Mouse (Mus musculus) kidney, postnatal 10 days (tissue): ENCODE data around the gene 9130213A22Rik.

Experiments
- DNase-seq: peaks from one replicate; pipeline ENCODE4 v3.0.0; 2021; ENCODE audit warnings: mixed read lengths

9130213A22Rik gene

DNA sequence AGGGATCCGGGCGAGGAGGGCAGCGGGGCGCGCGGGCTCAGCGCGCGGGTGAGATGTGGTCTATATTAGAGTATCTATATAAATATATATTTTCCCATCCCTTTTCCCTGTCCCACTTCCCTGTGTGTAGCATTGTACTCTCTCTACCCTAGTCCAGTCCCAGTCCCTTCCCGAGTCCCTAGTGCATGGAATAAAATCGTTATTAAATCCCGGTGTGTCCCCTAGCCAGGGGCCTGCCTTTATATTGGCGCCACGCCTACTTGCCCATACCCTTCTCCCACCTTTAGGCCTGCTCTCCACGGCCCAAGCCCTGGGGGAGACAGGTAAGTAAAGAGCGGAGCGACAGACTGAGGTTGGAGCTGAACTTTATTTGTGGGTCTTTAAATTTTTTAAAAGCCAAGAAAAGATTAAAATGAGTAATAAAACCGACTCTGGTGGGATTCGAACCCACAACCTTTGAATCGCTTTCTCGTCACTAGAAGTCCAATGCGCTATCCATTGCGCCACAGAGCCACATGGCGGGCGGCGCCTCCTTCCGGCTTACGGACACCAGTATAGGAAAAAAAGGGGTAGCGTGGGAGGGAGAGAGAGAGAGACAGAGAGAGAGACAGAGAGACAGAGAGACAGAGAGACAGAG is 785 bp upstream of the 9130213A22Rik start:
- DNase-seq, result peak; percentile 92

DNA sequence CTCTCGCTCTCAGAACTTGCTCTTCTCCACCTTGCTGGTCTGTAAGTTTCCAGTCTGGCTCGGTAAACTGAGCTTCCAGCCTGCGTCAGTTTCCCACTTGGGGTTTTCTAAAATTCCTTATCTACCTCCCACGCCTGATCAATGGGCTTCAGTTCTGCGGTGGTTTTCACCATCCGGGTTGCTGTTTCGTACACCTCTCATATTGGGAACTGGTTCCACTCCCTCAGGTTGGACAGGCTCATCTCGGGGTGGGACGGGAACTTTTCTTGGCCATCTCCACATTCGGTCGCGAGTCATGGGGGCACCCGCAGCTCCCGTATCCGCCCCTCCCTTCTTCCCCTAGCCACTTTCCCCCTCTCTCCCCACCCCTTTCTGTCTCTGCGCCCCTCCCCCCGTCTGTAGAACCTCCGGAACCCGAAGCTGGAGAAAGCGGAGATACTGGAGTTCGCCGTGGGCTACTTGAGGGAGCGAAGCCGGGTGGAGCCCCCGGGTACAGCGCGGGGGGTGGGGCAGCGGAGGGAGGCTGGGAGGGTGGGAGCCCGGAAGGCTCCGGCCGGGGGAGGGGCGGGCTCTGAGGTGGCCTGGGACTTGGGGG is 551 bp downstream of the 9130213A22Rik start:
- no peak for DNase-seq

DNA sequence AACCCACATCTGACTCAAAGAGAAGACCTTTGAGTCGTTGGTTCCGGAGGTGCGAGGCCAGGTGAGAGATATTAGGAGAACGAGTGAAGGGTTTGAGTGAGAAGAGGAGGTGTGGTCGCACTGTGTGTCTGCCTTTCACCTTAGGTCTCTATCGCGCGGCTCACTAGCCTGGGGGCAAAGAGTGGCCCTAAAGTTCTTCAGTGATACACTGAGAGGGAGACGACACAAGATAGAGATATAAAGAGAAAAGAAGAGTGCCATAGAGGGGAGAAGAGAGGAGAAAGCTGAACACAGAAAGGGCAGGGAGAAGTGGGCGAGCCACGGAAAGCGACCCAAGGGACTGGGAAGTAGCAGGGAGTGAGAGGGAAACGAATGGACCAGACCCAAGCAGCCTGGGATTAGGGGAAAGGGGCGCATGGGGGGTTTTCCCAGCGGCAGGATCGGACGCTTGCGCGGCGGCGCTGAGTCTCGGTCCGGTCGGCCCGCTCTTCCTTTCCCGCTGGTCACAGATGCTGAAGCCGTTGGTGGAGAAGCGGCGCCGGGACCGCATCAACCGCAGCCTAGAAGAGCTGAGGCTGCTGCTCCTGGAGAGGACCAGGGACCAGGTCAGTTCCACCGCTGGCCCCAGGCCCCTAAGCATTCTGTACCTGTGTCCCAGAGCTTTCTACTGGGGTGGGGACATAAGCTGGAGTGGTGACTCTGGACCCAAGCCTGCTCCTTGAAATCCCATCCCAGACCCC is 1.2 kb downstream of the 9130213A22Rik start:
- peak; percentile 62 for DNase-seq

DNA sequence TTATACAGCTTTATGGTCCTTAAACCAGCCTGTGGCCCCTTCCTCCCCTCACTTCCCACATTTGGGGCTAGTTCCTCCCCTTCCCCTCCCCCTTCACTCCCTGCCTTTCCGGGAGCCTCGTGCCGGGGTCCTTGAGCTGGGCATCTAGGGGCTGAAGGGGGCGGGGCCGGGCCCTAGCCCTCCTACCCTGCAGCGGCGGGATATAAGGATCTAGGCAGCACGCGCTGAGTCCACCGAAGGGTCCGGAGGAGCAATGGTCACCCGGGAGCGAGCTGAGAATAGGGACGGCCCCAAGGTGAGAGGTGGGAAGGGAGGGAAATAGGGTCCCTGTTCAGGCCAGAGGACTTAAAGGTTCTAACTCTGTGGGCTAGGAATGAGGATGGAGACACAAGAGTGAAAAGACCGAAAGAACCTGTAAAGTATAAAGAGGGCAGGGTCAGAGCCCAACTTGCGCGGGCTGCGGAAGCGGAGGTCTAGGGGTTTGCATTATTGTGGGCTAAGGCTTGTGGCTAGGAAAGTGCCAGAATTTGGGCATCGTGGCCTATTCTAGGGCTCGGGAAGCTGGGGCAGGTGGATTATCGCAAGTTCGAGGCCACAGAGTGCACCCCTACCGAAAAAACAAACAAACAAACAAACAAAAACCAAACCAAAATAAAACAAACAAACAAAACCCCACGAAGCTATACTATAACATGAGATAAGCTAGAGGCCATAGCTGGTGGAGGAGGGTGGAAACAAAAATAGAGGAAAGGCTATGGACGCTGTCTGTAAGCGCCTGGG is 2.0 kb downstream of the 9130213A22Rik start, which contains the start of gene Hes7:
Hes7 (plus strand) TSS at position 184 of the 780 bp plus-strand sequence.
- DNase-seq, result no peak

DNA sequence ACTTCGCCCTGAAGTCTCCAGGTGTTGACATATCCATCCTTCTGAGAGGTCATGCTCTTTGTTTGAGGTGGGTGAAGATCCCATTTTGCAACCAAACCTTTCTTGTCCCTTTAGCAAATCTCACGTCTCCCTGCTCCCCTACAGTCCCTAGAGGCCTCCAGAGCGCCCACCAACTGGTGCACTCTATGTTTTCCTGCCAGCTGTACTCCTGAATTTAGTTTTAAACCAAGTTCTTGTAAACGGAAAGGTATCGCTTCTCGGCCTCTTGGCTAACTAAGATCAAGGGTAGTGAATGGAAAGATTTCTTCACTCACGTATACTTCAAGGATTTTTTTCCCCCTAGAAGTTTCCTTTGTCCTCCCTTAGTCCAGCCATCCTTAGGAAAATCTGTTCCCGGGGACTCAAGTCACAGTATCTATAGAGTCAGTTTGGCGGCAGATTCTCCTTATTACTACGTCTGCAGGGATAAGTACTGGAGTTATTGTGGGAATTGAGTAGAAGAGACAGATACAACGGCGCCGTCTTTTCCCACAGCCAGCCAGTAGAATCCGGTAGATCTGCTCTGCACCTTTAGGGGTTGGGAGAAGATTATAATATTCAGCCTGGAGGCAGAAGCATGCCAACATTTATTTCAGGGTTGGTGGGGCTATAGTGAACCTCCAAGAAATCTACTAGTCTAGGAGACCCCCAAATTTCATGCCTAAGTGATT is 2.8 kb downstream of the 9130213A22Rik start:
- no peak for DNase-seq

DNA sequence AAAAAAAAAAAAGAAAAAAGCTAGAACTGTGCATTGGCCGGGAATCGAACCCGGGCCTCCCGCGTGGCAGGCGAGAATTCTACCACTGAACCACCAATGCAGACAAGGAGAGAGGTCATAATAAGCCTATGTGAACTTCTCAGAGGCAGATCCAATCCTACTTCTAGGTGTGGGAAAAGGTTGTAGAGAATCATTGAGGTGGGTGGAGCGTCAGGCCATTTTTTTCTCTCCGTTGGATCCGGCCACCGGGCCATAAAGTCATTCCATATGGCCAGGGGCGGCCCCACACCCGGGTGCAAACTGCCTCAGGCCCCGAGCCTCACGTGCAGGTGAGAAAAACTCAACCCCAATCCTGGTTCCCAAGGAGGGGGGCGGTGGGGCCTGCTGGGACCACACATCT is 3.6 kb downstream of the 9130213A22Rik start:
- peak; percentile 90 for DNase-seq

DNA sequence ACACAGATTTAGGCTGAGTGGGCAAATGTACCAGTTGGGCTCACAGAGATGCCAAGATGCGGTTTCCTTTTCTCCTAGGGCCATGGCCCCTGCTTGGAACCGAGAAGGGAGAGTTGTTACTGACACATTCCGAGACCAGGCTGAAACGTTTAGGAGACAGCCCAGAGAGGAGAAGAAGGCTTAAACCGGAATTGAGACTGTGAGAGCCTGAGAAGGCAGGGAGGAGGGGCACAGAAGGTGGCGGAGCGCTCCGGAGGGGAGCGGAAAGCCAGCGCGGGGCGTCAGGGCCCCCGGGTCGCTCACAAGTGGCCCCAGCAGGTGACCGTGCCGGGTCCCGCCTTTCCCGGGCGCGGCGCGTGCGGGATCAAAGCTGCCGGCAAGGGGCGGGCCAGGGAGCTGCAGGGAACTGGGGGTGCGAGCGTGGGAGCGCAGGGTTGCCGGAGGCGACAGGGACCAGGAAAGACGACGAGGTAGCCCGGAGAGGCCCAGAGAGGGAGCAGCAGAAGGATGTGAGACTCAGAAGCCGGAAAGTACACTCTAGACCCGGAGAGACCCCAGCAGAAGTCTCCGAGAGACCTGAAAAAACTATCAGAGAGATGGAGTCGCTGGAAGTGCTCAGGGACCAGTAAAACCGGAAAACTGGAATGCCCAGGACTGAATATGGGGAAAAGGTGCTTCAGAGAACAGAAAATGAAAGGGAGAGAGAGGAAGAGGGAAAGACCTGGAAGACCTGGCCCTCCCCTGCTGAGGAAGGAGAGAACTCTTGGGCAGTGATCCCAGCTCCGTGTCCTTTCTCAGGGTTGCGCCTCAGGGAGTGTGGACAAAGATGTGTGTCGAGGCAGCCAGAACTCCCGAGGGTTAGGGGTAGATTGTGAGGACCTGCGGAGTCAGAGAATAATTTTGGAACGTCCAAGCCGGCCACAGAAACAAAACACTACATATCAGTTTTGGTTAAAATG is 4.4 kb downstream of the 9130213A22Rik start:
- DNase-seq, result peak; percentile 74

DNA sequence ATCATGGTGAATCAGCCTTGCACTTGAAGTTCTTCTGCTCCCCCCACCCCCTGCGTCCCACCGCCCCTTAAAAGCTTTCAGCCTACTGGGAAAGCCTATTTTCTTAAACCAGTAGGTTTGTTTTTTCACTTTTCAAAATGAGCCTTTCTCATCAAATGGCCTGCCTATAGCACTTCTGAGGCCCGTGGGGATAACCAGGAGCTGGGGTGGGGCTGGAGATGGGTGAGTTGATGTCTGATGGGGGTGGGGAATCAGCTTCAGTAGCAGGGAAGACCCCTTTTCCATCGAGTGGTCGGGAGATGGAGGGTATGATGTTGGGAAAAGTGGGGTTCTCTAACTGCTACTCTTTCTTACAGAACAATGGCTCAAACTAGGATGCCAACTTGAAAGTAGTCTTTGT is 5.5 kb downstream of the 9130213A22Rik start:
- DNase-seq, result no peak

DNA sequence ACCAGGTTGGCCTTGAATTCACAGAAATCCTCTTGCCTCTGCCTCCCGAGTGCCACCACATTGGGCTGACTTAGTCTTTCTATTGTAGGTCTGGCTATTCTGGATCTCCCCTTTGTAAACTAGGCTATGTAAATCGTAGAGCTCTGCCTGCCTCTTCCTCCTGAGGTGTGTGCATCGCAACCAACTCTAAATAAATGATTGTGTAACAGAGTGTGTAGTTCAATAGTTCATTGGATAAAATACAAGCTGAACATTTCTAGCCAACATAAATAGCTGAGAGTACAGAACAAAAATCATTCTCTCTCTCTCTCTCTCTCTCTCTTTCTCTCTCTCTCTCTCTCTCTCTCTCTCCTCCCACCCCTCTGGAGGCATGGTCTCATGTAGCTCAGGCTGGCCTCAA is 7.8 kb downstream of the 9130213A22Rik start:
- no peak for DNase-seq

DNA sequence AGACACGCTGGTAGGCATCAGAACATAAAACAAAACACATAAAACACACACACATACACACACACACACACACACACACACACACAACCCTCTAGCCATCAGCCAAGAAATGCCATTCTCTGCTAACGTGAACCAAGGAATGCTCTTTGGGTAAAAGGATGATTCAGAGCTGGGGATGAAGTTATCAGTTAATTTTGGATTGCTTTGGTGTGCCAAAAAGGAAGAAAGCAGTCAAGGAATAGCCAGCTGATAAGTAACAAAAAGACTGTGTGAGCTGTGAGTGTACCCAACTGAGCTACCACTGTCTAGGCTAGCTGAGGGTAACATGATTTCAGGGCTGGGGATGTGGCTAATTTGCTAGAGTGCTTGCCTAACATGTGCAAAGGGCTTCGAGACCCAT is 8.4 kb downstream of the 9130213A22Rik start:
- DNase-seq, result no peak

DNA sequence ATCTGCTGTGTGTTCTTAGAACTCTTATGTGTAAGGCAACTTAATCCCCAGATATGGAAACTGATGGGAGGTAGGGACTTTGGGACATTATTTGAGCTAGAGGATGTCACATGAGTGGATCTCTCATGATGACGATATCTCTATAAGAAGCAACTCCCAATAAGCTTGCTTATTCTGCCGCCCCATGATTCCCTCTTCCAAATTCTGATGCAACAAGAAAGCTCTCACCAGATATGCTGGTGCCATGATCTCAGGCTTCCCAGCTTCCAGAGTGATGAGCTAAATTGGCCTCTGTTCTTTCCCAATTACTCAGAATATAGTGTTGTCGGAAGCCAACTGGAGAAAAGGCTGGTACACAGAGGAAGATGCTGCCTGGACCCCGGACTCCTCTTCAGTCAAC is 10.5 kb downstream of the 9130213A22Rik start:
- DNase-seq, result no peak

DNA sequence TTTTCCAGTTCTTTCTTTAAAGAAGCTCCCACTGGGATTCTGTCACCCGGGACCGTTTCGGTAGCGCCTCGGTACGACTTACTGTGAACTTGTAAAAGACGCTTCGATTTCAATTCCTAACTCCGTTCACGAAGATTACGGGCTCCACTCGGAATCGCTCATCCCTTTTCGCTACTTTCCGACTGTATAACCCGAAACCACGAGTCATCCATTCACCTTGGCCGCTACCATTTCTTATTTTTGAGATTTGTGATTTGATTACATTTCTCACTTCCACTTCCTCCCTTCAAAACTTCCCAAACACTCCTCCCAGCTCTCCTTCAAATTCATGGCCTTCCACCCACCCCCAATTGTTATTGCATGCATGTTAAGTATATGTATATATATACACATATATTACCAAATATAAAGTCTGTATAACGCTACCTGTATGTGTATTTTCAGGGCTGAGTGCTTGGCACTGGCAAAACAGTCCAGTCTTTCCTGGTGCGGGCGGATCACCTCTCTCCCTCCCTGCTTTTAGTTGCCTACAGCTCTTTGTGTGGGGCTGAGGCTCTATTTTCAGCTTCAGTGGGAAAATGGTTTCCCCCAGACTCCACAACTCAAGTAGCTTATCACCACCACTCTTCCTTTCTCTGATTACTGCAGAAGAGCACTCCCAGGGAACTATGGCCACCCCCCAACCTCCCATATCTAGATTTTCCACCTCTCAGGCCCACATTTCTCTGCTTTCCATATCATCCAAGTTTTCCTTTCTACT is 11.2 kb downstream of the 9130213A22Rik start:
- no peak for DNase-seq

DNA sequence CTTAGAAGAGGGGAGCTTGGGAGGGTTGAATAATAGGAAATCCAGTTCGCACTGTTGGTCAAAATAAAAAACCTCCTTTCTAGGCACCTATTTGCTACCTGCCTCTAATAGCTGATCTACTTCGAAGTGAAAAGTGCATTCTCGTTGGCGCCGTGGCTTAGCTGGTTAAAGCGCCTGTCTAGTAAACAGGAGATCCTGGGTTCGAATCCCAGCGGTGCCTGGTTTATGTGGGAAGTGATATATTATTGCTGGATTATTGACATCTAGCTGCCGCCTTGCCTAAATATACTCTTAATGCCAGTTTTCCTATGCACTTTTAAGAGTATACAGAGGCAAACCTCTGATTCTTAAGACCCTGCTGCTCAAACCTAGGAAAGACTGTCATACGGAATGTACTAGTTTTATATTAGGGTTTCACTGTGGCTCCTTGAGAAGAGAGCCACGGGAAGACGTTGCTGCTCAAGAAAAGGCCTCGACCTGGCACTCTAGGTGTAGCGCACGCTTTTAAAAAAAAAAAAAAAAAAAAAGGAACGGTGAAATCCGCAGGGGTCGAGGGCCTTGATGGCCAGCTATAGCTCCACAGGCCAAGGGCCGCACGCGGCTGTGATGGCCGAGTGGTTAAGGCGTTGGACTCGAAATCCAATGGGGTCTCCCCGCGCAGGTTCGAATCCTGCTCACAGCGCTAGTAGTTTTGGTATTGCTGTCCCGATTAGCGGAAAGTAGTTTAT is 11.9 kb downstream of the 9130213A22Rik start:
- peak; percentile 97 for DNase-seq

DNA sequence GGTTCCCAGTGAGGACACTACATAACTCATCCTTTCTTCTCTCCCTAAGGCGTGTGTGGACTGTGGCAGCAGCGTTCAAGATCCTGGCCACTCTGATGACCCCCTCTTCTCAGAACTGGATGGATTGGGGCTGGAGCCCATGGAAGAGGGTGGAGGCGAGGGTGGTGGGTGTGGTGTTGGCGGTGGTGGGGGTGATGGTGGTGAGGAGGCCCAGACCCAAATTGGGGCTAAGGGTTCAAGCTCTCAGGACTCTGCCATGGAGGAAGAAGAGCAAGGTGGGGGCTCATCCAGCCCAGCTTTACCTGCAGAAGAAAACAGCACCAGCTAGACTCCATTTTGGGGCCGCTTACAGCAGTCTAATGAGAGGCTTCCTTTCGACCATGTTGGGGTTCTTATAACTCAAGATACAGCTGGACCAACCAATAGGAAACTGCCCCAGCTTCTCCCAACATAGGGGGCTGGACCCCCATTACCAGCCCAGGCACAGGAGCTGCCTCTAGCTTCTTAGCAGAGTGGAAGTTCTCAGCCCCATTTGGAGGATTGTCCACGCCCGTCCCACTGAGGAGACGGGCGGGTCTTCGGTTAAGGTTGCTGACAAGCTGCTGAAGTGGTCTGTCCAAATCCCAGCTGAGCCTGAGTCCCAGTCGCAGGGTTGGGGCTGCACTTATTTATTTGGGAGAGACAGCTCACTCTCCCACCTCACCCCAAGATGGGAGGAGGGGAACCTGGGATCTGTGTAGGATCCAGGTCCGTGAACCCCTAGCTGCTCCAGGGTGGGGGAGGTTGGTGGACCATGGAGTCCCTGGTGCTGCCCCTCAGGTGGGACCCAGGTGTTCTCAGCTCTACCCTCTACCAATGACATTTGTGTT is 13.1 kb downstream of the 9130213A22Rik start:
- no peak for DNase-seq

DNA sequence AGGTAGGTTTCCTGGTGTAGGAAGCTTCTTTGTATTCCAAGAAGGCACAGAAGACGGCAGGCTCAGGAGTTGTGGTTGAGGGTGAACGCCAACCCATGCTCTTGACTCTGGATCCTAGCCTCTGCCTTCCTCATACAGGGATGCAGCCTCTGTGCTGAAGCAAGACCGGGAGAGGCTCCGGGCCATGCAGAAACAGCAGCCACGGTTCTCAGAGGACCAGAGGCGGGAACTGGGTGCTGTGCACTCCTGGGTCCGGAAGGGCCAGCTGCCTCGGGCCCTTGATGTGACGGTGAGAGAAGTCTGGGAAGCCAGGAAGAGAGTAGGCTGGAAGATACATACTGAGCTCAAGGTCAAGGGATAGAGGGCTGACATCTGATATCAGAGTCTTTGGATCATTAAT is 14.2 kb downstream of the 9130213A22Rik start:
- no peak for DNase-seq

DNA sequence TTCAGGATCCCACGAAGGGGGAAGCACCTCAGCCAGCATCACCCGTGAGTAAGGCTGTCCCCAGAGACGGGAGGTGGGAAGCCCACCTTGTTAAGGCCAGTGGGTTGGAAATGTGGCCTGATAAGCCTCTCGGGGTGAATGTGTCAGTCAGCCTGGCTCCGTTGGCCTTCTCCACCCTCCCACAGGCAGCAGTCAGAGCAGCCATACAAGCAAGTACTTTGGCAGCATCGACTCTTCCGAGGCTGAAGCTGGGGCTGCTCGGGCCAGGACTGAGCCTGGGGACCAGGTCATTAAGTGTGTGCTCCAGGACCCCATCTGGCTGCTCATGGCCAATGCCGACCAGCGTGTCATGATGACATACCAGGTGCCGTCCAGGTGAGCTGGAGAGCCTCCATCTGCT is 14.7 kb downstream of the 9130213A22Rik start:
- no peak for DNase-seq

DNA sequence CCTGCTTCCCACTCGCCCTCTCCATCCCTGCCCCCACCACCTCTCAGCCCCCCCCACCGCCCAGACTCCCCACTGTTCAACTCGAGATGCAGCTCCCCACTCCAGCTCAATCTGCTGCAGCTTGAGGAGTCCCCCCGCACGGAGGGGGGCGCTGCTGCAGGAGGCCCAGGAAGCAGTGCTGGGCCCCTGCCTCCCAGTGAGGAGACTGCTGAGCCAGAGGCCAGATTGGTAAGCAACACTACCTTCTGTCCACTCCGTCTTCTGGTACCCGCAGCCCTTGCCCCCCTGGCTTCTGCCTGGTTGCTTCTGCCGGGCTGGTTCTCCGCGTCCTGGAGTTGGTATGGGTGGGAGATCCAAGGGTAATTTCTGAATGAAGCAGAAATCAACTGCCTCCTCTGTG is 15.5 kb downstream of the 9130213A22Rik start:
- DNase-seq, result no peak

DNA sequence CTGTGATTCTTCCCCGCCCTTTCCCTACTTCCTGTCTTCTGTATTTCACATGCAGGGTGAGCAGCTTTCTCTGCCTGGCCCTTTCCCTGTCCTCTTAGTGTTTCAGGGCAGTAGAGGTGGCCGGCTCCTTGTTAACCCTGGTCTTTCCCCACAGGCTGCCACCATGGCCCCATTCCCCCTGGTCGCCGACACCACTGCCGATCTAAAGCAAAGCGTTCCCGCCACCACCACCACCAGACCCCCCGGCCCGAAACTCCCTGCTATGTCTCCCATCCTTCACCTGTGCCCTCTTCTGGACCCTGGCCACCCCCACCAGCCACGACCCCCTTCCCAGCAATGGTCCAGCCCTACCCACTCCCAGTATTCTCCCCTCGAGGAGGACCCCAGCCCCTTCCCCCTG is 16.1 kb downstream of the 9130213A22Rik start:
- no peak for DNase-seq

DNA sequence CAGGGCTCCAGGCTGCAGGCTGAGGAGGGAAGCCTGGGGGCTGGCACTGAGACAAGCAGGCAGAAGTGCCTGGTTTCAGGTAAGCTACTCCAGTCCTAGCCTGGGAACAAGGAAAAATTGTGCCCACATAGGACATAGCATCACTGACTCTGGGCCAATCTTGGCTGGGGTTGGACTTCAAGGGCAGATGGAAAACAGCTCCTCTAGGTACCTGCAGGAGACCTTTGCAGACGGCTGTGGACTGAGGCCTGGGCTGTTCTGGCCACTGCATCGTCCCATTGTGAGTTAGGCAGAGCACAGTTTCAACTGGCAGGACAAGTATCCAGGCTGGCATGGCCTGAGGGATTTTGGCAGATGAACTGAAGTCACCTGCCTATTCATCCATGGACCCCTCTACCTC is 16.6 kb downstream of the 9130213A22Rik start:
- no peak for DNase-seq
